Mouse (Mus musculus) retina, adult 2 months (tissue): ENCODE results near the gene Tbx6.

Source experiments
- DNase-seq: peaks from one replicate; pipeline ENCODE4 v3.0.0-alpha.2; 2012; ENCODE audit warnings: low read depth, low spot score

The Tbx6 gene

DNA sequence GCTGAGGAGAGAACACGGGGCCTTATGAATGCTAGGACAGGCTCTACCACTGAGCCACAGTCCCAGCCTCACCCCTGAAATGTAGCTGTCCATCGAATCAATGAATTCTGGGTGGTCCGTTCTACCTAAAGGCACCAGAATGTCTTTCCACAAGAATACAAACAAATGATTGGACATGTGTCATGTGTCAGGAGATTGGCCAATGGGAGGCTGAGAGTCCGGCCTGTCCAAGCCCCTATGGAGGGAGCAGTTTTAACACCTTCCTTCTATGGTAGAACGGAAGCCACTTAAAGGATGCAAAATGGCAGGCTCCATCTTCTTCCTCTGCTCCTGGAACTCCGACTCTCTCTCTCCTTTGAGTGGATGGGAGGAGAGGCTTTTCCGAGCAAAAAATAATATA, 36.3 kb downstream of the Tbx6 start:
- no peak for DNase-seq

- DNase-seq: no peak
These were observed 37.5 kb downstream of the Tbx6 start for GRCm38 (mm10) chr7:126818818-126819217.

GRCm38 (mm10) chr7:126821835-126822511, 40.7 kb downstream of the Tbx6 start:
- peak; percentile 83 for DNase-seq

- no peak for DNase-seq
These were observed 41.5 kb downstream of the Tbx6 start for GRCm38 (mm10) chr7:126822741-126823140.

GRCm38 (mm10) chr7:126823202-126823711, 42.0 kb downstream of the Tbx6 start:
- DNase-seq: peak; percentile 69

DNA sequence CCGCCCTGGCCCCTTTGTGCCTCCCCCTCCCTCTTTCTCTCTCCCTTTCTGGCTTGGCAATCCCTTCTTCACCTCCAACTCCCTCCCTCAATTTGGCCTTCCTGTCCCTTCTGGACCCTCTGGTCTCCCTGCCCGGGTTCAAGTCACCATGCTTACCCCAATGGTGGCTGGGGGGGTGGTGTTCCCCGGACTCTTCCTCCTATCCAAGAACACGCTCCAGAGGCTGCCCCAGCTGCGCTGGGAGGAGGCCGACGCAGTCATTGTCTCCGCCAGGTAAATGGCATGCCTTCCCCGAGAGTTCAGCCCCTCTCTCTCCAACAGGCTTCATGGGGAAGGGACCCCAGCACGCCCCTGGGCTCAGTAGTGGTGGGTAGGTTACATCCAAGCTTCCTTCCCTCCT, 42.7 kb downstream of the Tbx6 start:
- DNase-seq: no peak

DNA sequence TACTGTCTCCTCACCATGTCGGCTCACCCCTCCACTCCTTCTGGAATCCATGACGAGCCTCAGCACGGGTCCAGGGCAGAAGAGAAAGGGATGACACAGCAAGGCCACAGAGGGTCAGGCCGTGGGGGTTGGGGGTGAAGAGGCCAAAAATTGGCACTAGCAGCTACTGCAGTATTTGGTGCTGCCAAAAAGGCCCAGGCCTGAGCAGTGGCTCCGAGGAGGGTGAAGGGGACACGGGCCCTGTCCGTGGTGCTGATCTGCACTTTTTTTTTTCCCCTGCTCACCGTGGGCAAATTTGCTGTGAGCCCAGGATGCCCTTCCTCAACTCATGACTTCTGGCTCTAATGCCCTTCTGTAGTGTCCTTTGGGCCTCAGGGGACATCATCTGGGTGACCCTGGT, 44.1 kb downstream of the Tbx6 start:
- DNase-seq: no peak

GRCm38 (mm10) chr7:126825952-126826351, 44.7 kb downstream of the Tbx6 start:
- peak; percentile 95 for DNase-seq

- DNase-seq: no peak
These were observed 50.3 kb downstream of the Tbx6 start, which contains the start of gene 4930451I11Rik for GRCm38 (mm10) chr7:126831539-126831938. 4930451I11Rik (minus strand) TSS chr7:126831639.

- peak; percentile 65 for DNase-seq
These were observed 50.8 kb downstream of the Tbx6 start for GRCm38 (mm10) chr7:126832036-126832598.

GRCm38 (mm10) chr7:126833294-126833693, 52.0 kb downstream of the Tbx6 start:
- no peak for DNase-seq
